Comparison of ENCODE assay signal across 9 mouse cellular contexts in the genomic region with DNA sequence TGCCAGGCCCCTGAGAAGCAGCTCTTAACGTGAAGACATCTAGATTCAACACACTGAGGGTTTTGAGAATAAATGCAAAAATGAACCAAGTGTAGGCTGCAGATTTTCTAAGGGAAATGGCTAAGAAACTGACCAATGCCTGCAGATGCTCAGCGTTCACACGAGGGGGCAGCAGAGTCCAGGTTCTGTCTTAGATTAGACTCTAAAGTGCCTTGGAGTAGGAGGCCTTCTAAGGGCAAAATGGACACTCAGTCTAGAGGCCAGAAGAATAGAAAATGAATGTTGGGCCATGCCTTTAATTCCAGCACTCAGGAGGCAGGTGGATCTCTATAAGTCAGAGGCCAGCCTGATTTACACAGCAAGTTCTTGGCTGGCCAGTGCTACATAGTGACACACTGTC. TPM values are rescaled to one million over a fixed set of nuclear protein-coding genes. Genes with fewer than 3 reads are reported as not detected.
DNase-seq lines count a peak whose midpoint lies in the region; ATAC-seq and TF ChIP-seq lines count a peak whose summit lies in the region.
"Had no signal": no experiment of that assay in that cellular context is flagged by ENCODE, and none has a peak within 500 bp of the region (broad histone marks: within the 10 kb centered on the region; RNA-seq: fewer than 3 reads in every experiment).

No protein-coding gene starts in this region.

- peak; percentile 85 for TF ChIP-seq CTCF in brain, embryonic 14.5 days (IDR thresholded peaks at IDR 0.05; ENCODE audit: borderline replicate concordance, extremely low read depth, insufficient read depth, insufficient read length)

- H3K36me3 ChIP-seq in ES-E14 (ENCODE audit: control insufficient read depth, insufficient read depth, low read length, poor library complexity, severe bottlenecking) = no peaks in the 10 kb centered on the region
- no peaks in the 10 kb centered on the region for H3K36me3 ChIP-seq in forebrain, embryonic 14.5 days (ENCODE audit: control insufficient read depth, insufficient read depth, low read length)
- H3K36me3 ChIP-seq in midbrain, embryonic 14.5 days (ENCODE audit: control insufficient read depth, insufficient read depth, low read length) = no peaks in the 10 kb centered on the region
- H3K36me3 ChIP-seq: neural tube, embryonic 12.5 days had no signal

- H3K9ac ChIP-seq in ES-E14 (ENCODE audit: insufficient read depth, low read depth, low read length, poor library complexity, severe bottlenecking) = no peak overlapping the region
- H3K9ac ChIP-seq in forebrain, embryonic 14.5 days (ENCODE audit: low read length) = no peak overlapping the region
- no peak overlapping the region for H3K9ac ChIP-seq in midbrain, embryonic 14.5 days (replicated peaks; ENCODE audit: low read length)
- H3K9ac ChIP-seq: neural tube, embryonic 12.5 days had no signal

- no peak overlapping the region for H3K4me2 ChIP-seq in forebrain, embryonic 14.5 days (ENCODE audit: low read length)
- H3K4me2 ChIP-seq in midbrain, embryonic 14.5 days (ENCODE audit: low read length) = no peak overlapping the region
- H3K4me2 ChIP-seq: neural tube, embryonic 12.5 days had no signal

- no peaks in the 10 kb centered on the region for H3K9me3 ChIP-seq in ES-E14 (ENCODE audit: control insufficient read depth, insufficient read depth, low read depth, low read length)
- H3K9me3 ChIP-seq in forebrain, embryonic 14.5 days (replicated peaks; ENCODE audit: control insufficient read depth, low read length) = no peaks in the 10 kb centered on the region
- no peaks in the 10 kb centered on the region for H3K9me3 ChIP-seq in midbrain, embryonic 14.5 days (ENCODE audit: control insufficient read depth, low read length)

- no peaks in the 10 kb centered on the region for H3K27me3 ChIP-seq in forebrain, embryonic 14.5 days (replicated peaks; ENCODE audit: control insufficient read depth, insufficient read depth, low read length)
- H3K27me3 ChIP-seq in midbrain, embryonic 14.5 days (ENCODE audit: control insufficient read depth, insufficient read depth, low read length) = no peaks in the 10 kb centered on the region

- H3K27ac ChIP-seq in ES-E14 (ENCODE audit: insufficient read depth, low read depth, low read length, poor library complexity, severe bottlenecking) = no peak overlapping the region
- H3K27ac ChIP-seq in forebrain, embryonic 14.5 days (ENCODE audit: low read depth, low read length) = no peak overlapping the region
- no peak overlapping the region for H3K27ac ChIP-seq in midbrain, embryonic 14.5 days (replicated peaks; ENCODE audit: low read depth, low read length)
- H3K27ac ChIP-seq: neural tube, embryonic 12.5 days had no signal

- 3% methylated on average over 3 of the region's 3 CpGs for WGBS in forebrain, embryonic 14.5 days
- under 1% methylated on average over 3 of the region's 3 CpGs for WGBS in midbrain, embryonic 14.5 days

- no peak overlapping the region for H3K4me3 ChIP-seq in ES-E14 (ENCODE audit: insufficient read depth in 1 of 2, low read depth in 1 of 2, low read length in 2 of 2, poor library complexity in 1 of 2, severe bottlenecking in 1 of 2)
- H3K4me3 ChIP-seq in forebrain, embryonic 14.5 days (ENCODE audit: low read depth, low read length) = no peak overlapping the region
- H3K4me3 ChIP-seq in midbrain, embryonic 14.5 days (replicated peaks; ENCODE audit: low read depth, low read length) = no peak overlapping the region
- H3K4me3 ChIP-seq: neural tube, embryonic 12.5 days had no signal

- in situ Hi-C loops in ES-E14 (cut with MboI; ENCODE audit: low sequenced_read_pairs in 2 of 2, unreplicated experiment in 2 of 2) = no loop called here

- no peak for ATAC-seq in forebrain, embryonic 14.5 days
- no peak; the same call in 1 of the 2 replicates for ATAC-seq in midbrain, embryonic 14.5 days (ENCODE audit: low FRiP score, low TSS enrichment)

- peak; percentile 70 to 72 for DNase-seq in layer of hippocampus, postnatal 10 days (ENCODE audit: low spot score in 2 of 2)
- no peak for DNase-seq in layer of hippocampus, adult 8-10 months (ENCODE audit: low spot score in 2 of 2)
- DNase-seq in ES-E14 (ENCODE audit: low read depth, low spot score) = no peak
- DNase-seq in brain, embryonic 14.5 days (ENCODE audit: low read depth) = peak; percentile 80
- peak; percentile 80 for DNase-seq in forebrain, embryonic 14.5 days (ENCODE audit: low spot score)
- peak; percentile 17 to 50 for DNase-seq in layer of hippocampus, postnatal 14 days (ENCODE audit: low spot score in 2 of 2)
- DNase-seq in midbrain, embryonic 14.5 days = peak; percentile 88
- DNase-seq in yolk sac, embryonic 10.5 days (ENCODE audit: low spot score) = no peak

- no peak for TF ChIP-seq POLR2A in brain, embryonic 14.5 days (IDR thresholded peaks at IDR 0.05; ENCODE audit: borderline replicate concordance, extremely low read depth, insufficient read depth, insufficient read length, poor library complexity, severe bottlenecking)

- H3K4me1 ChIP-seq in ES-E14 (ENCODE audit: control insufficient read depth in 2 of 2, insufficient read depth in 2 of 2, low read length in 2 of 2, poor library complexity in 1 of 2) = peaks cover 0 to 6% of the 10 kb centered on the region in 2 experiments; a peak in 2 of 4 replicates
- H3K4me1 ChIP-seq in forebrain, embryonic 14.5 days (ENCODE audit: control insufficient read depth, insufficient read depth, low read length) = no peaks in the 10 kb centered on the region
- H3K4me1 ChIP-seq in midbrain, embryonic 14.5 days (ENCODE audit: control insufficient read depth, insufficient read depth, low read length) = no peaks in the 10 kb centered on the region

TF ChIP-seq in ES-E14, 5 proteins besides CTCF, POLR2A, EP300 and RAD21:
- no peak for TF ChIP-seq ZNF384 (IDR thresholded peaks at IDR 0.05; ENCODE audit: low read depth, low read length)
- peak; percentile 84 for TF ChIP-seq ZC3H11A (IDR thresholded peaks at IDR 0.05; ENCODE audit: borderline replicate concordance, low read depth, low read length)
- no peak for TF ChIP-seq CHD2 (IDR thresholded peaks at IDR 0.05; ENCODE audit: low read depth, low read length)

RNA-seq across cellular contexts. Expression of a gene that starts 15.5 kb away (rescaled TPM):
- 1 to 10 TPM; 4.8 to 5.2 TPM for total RNA-seq in layer of hippocampus, postnatal 10 days (2021)
- total RNA-seq in layer of hippocampus, adult 8-10 months (2022) = 10 to 100 TPM in 1 of 4 experiments, 1 to 10 TPM in 3; 6.1 to 11.0 (median 8.1) TPM
- total RNA-seq in ES-E14 (2012; rRNA removed) = 5.3 and 7.2 TPM in 2 replicates
- 1.2 and 2.2 TPM in 2 replicates for polyA plus RNA-seq in brain, embryonic 14.5 days (2012; rRNA removed)
- polyA plus RNA-seq in forebrain, embryonic 14.5 days (2014; fragmentation: Nextera tagmentation; extraction: Ambion mirVana) = 3.2 and 4.8 TPM in 2 replicates
- total RNA-seq in layer of hippocampus, postnatal 14 days (2021) = 1 to 10 TPM; 5.2 to 5.9 TPM
- polyA plus RNA-seq in midbrain, embryonic 14.5 days (2014; fragmentation: Nextera tagmentation; extraction: Ambion mirVana) = 1.5 and 2.8 TPM in 2 replicates

RNA-seq across cellular contexts. Expression of a gene that starts 17.6 kb away (rescaled TPM):
- not detected for total RNA-seq in layer of hippocampus, postnatal 10 days (2021)
- not detected for total RNA-seq in layer of hippocampus, adult 8-10 months (2022)
- total RNA-seq in ES-E14 (2012; rRNA removed) = 3.1 and 3.4 TPM in 2 replicates
- 0.05 and 0.08 TPM in 2 replicates for polyA plus RNA-seq in brain, embryonic 14.5 days (2012; rRNA removed)
- not detected in 2 replicates for polyA plus RNA-seq in forebrain, embryonic 14.5 days (2014; fragmentation: Nextera tagmentation; extraction: Ambion mirVana)
- not detected for total RNA-seq in layer of hippocampus, postnatal 14 days (2021)
- not detected in 2 replicates for polyA plus RNA-seq in midbrain, embryonic 14.5 days (2014; fragmentation: Nextera tagmentation; extraction: Ambion mirVana)
- polyA plus RNA-seq: neural tube, embryonic 12.5 days had no signal

RNA-seq across cellular contexts. Expression of a gene that starts 59.4 kb away (rescaled TPM):
- total RNA-seq in layer of hippocampus, postnatal 10 days (2021) = under 1 TPM; 0.80 to 0.96 TPM
- total RNA-seq in layer of hippocampus, adult 8-10 months (2022) = 1 to 10 TPM in 2 of 4 experiments, under 1 TPM in 2; 0.77 to 3.0 (median 1.8) TPM
- 91.8 and 166 TPM in 2 replicates for total RNA-seq in ES-E14 (2012; rRNA removed)
- polyA plus RNA-seq in brain, embryonic 14.5 days (2012; rRNA removed) = 2.1 and 2.6 TPM in 2 replicates
- 0.14 and 0.28 TPM in 2 replicates for polyA plus RNA-seq in forebrain, embryonic 14.5 days (2014; fragmentation: Nextera tagmentation; extraction: Ambion mirVana)
- total RNA-seq in layer of hippocampus, postnatal 14 days (2021) = 1 to 10 TPM in 1 of 2 experiments, under 1 TPM in 1; 0.91 to 1.3 TPM
- 0.26 and 0.28 TPM in 2 replicates for polyA plus RNA-seq in midbrain, embryonic 14.5 days (2014; fragmentation: Nextera tagmentation; extraction: Ambion mirVana)

Comparison
In these comparisons a context has a peak if more than half of its experiments do, and no peak if none do; other contexts are left out.
1. DNase-seq: peak in layer of hippocampus, postnatal 10 days (2 of 2), brain, embryonic 14.5 days (single experiment), forebrain, embryonic 14.5 days (single experiment), layer of hippocampus, postnatal 14 days (2 of 2) and midbrain, embryonic 14.5 days (single experiment); none in layer of hippocampus, adult 8-10 months (0 of 2), ES-E14 (single experiment) and yolk sac, embryonic 10.5 days (single experiment).
2. RNA of a gene that starts 59.4 kb away (total RNA-seq): 91.8 to 166 TPM in ES-E14; 0.77 to 3.0 TPM in layer of hippocampus, adult 8-10 months, 0.91 to 1.3 TPM in layer of hippocampus, postnatal 14 days and 0.80 to 0.96 TPM in layer of hippocampus, postnatal 10 days; every median in the first group is over 10 times any median in the second.